ENCODE assay signal across 13 mouse cellular contexts in genomic region chr5:68149946-68150345, GRCm38 (mm10).
A peak's percentile ranks its signal among the peaks of the same experiment; 100 is the strongest.
DNase-seq lines count a peak whose midpoint lies in the region; ATAC-seq and TF ChIP-seq lines count a peak whose summit lies in the region.
"Had no signal": no experiment of that assay in that cellular context is flagged by ENCODE, and none has a peak within 500 bp of the region (broad histone marks: within the 10 kb centered on the region; RNA-seq: fewer than 3 reads in every experiment).

No protein-coding gene starts in this region.

- peak; percentile 98 for DNase-seq in brain, adult 2 months (ENCODE audit: low read depth, low spot score)
- DNase-seq in cerebellum, adult 18-20 months, result peak; percentile 80 to 83
- peak; percentile 11 to 18 for DNase-seq in layer of hippocampus, adult 2 months (ENCODE audit: low spot score in 2 of 2)
- DNase-seq in embryo, embryonic 11 days, result no peak
- DNase-seq in gastrocnemius, adult 18-20 months (ENCODE audit: low spot score), result no peak
- DNase-seq: gastrocnemius, adult 2 months; kidney, postnatal 10 days; lung, postnatal 4 days had no signal

- ATAC-seq in hindbrain, embryonic 16.5 days, result peak; percentile 88
- no peak for ATAC-seq in hindbrain, embryonic 12.5 days (ENCODE audit: low FRiP score)

- TF ChIP-seq CTCF in layer of hippocampus, adult 2 months (conservative IDR thresholded peaks at IDR 0.05), result no peak

- H3K4me1 ChIP-seq in hindbrain, embryonic 16.5 days (ENCODE audit: control insufficient read depth, insufficient read depth, low read depth, low read length), result no peaks in the 10 kb centered on the region
- no peaks in the 10 kb centered on the region for H3K4me1 ChIP-seq in hindbrain, embryonic 12.5 days
- H3K4me1 ChIP-seq: embryonic facial prominence, embryonic 15.5 days; heart, embryonic 13.5 days; liver, embryonic 15.5 days had no signal

- H3K4me2 ChIP-seq in hindbrain, embryonic 16.5 days (ENCODE audit: low read length), result no peak overlapping the region
- no peak overlapping the region for H3K4me2 ChIP-seq in hindbrain, embryonic 12.5 days (replicated peaks)
- H3K4me2 ChIP-seq: embryonic facial prominence, embryonic 15.5 days; heart, embryonic 13.5 days; liver, embryonic 15.5 days had no signal

- H3K36me3 ChIP-seq in hindbrain, embryonic 16.5 days (ENCODE audit: control insufficient read depth, insufficient read depth, low read length), result no peaks in the 10 kb centered on the region
- H3K36me3 ChIP-seq in hindbrain, embryonic 12.5 days, result no peaks in the 10 kb centered on the region
- H3K36me3 ChIP-seq: embryonic facial prominence, embryonic 15.5 days; heart, embryonic 13.5 days; liver, embryonic 15.5 days had no signal

- H3K27ac ChIP-seq in hindbrain, embryonic 16.5 days (ENCODE audit: low read depth, low read length), result no peak overlapping the region
- no peak overlapping the region for H3K27ac ChIP-seq in hindbrain, embryonic 12.5 days
- no peak overlapping the region for H3K27ac ChIP-seq in layer of hippocampus, adult 2 months
- H3K27ac ChIP-seq: embryonic facial prominence, embryonic 15.5 days; gastrocnemius, adult 2 months; heart, embryonic 13.5 days; liver, embryonic 15.5 days had no signal

- no peak overlapping the region for H3K9ac ChIP-seq in hindbrain, embryonic 16.5 days (ENCODE audit: low read depth, low read length)
- H3K9ac ChIP-seq in hindbrain, embryonic 12.5 days, result no peak overlapping the region
- H3K9ac ChIP-seq: embryonic facial prominence, embryonic 15.5 days; heart, embryonic 13.5 days; liver, embryonic 15.5 days had no signal

- no peaks in the 10 kb centered on the region for H3K27me3 ChIP-seq in hindbrain, embryonic 16.5 days (replicated peaks; ENCODE audit: control insufficient read depth, insufficient read depth, low read length)
- no peaks in the 10 kb centered on the region for H3K27me3 ChIP-seq in hindbrain, embryonic 12.5 days
- H3K27me3 ChIP-seq: embryonic facial prominence, embryonic 15.5 days; heart, embryonic 13.5 days; liver, embryonic 15.5 days had no signal

- 42% methylated on average over 3 of the region's 3 CpGs for WGBS in hindbrain, embryonic 16.5 days
- 79% methylated on average over 3 of the region's 3 CpGs for WGBS in hindbrain, embryonic 12.5 days

- H3K9me3 ChIP-seq in hindbrain, embryonic 16.5 days (ENCODE audit: control insufficient read depth, low read length), result no peaks in the 10 kb centered on the region
- H3K9me3 ChIP-seq in hindbrain, embryonic 12.5 days (replicated peaks), result no peaks in the 10 kb centered on the region; the same call in 1 of the 2 replicates
- H3K9me3 ChIP-seq: embryonic facial prominence, embryonic 15.5 days; heart, embryonic 13.5 days; liver, embryonic 15.5 days had no signal

- H3K4me3 ChIP-seq in hindbrain, embryonic 16.5 days (ENCODE audit: low read length), result no peak overlapping the region
- no peak overlapping the region for H3K4me3 ChIP-seq in hindbrain, embryonic 12.5 days
- H3K4me3 ChIP-seq in layer of hippocampus, adult 2 months, result no peak overlapping the region
- H3K4me3 ChIP-seq: embryonic facial prominence, embryonic 15.5 days; gastrocnemius, adult 2 months; heart, embryonic 13.5 days; liver, embryonic 15.5 days had no signal

Comparison
In these comparisons a context has a peak if more than half of its experiments do, and no peak if none do; other contexts are left out.
1. DNase-seq: peak in brain, adult 2 months (single experiment), cerebellum, adult 18-20 months (2 of 2) and layer of hippocampus, adult 2 months (2 of 2); none in embryo, embryonic 11 days (single experiment) and gastrocnemius, adult 18-20 months (single experiment).